Mouse (Mus musculus): Measurements from ENCODE around the gene Casp8. TPM values are rescaled to one million over a fixed set of nuclear protein-coding genes. Genes with fewer than 3 reads are reported as not detected.
"Not testable (repeated sequence)": the region's sequence is repeated elsewhere in the genome, so short reads cannot be mapped to it uniquely, and the experiment has no call there.

Casp8 gene
- polyA plus RNA-seq, 1 experiment, result 0.05 TPM

DNA sequence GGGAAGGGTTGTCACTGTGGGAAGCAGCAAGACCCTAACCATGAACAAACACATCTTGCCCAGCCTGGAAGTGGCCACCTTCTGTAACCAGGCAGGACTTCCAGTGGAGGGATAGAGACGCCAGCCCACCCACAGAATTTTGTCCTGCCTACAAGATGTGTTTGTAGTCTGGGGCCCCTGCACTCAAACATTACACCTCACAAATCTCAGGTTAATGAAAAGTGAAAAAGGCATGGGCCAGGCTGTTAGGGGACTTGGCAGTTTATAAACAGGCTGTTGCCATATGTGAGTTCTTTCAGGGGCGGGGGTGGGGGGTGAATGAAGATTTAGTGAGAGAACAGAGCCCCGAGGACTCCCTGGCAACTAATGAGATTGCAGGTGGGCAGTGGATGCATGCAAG is 31.1 kb downstream of the Casp8 start:
- H3K27me3 ChIP-seq (ENCODE audit: control insufficient read depth), result no peaks in the 10 kb centered on the region
- H3K9me3 ChIP-seq (ENCODE audit: control insufficient read depth, low read length), result no peaks in the 10 kb centered on the region
- H3K4me1 ChIP-seq (ENCODE audit: control insufficient read depth), result no peaks in the 10 kb centered on the region
- no peak overlapping the region for H3K4me3 ChIP-seq (replicated peaks)
- peaks cover 58% of the 10 kb centered on the region for H3K36me3 ChIP-seq (ENCODE audit: control insufficient read depth)
- no peak for TF ChIP-seq GATA1 (IDR thresholded peaks at IDR 0.05; ENCODE audit: low read length)
- no peak for TF ChIP-seq TAL1 (IDR thresholded peaks at IDR 0.05; ENCODE audit: low read length)

DNA sequence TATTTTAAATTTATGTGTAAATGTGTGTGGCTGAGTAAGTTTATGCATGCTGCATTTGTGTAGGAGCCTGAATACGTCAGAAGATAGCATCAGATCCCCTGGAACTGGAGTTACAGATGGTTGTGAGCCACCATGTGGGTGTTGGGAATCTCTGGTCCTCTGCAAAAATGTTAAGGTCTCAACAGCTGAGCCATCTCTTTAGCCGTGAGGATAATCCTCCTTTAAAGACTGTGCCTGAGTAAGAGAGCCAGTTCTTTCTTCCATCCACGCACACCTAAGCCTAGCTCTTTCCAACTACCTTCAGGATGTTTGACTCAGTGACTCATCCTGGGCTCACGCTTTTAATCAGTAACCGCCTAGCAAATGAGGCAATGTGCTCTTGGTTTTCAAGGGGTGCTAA is 35.6 kb downstream of the Casp8 start:
- Histone ChIP-seq H3K36me3 (ENCODE audit: control insufficient read depth) (peaks cover 56% of the 10 kb centered on the region), H3K4me3 (replicated peaks) (no peak overlapping the region), H3K4me1 (ENCODE audit: control insufficient read depth) (no peaks in the 10 kb centered on the region), H3K27me3 (ENCODE audit: control insufficient read depth) (no peaks in the 10 kb centered on the region), H3K9me3 (ENCODE audit: control insufficient read depth, low read length) (no peaks in the 10 kb centered on the region)
- TF ChIP-seq TAL1 (IDR thresholded peaks at IDR 0.05; ENCODE audit: low read length) (no peak), GATA1 (IDR thresholded peaks at IDR 0.05; ENCODE audit: low read length) (no peak)

DNA sequence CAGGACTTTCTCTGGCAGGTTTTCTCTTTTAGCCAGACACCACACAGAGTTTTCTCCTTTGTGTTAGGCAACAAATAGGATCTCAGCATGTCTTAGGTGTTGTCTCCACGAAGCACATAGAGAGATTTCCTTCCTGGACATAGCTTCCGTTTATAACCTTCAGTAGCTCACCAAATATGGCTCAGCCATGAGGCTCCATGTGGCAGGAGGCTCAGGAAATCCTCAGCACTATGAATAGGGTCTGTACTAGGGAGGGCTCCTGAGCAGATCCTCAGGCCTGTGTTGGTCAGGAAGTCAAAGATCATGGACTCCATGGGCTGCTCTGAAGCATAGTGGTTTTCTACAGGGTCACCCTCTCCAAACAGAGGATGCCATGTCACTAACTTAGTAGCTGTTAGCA is 37.0 kb downstream of the Casp8 start:
- Histone ChIP-seq H3K27me3 (ENCODE audit: control insufficient read depth) (no peaks in the 10 kb centered on the region), H3K9me3 (ENCODE audit: control insufficient read depth, low read length) (no peaks in the 10 kb centered on the region), H3K4me1 (ENCODE audit: control insufficient read depth) (no peaks in the 10 kb centered on the region), H3K4me3 (replicated peaks) (no peak overlapping the region), H3K36me3 (ENCODE audit: control insufficient read depth) (peaks cover 45% of the 10 kb centered on the region)
- no peak for TF ChIP-seq GATA1 (IDR thresholded peaks at IDR 0.05; ENCODE audit: low read length)
- TF ChIP-seq TAL1 (IDR thresholded peaks at IDR 0.05; ENCODE audit: low read length), result no peak

DNA sequence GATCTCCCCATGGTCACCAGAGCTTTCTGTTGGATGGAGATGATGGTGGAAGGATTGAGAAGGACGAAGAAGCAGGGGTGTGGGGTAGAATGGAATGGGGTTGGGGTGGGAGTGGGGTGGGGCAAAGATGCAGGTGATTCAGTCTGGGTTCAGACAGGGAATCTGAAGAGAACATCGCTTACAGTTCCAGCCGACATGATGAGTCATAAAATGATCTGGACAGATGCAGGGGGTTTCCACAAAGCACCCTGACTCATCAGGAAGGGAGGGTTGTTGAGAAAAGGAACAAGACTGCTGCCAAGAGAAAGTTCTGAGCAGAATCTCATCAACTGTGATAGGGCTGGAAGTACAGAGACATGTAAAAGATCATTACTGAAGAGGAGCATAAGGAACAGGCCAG is 61.6 kb downstream of the Casp8 start:
- not testable (repeated sequence) for H3K9me3 ChIP-seq (ENCODE audit: control insufficient read depth, low read length); H3K4me3 ChIP-seq (replicated peaks); H3K4me1 ChIP-seq (ENCODE audit: control insufficient read depth); H3K36me3 ChIP-seq (ENCODE audit: control insufficient read depth); H3K27me3 ChIP-seq (ENCODE audit: control insufficient read depth)

DNA sequence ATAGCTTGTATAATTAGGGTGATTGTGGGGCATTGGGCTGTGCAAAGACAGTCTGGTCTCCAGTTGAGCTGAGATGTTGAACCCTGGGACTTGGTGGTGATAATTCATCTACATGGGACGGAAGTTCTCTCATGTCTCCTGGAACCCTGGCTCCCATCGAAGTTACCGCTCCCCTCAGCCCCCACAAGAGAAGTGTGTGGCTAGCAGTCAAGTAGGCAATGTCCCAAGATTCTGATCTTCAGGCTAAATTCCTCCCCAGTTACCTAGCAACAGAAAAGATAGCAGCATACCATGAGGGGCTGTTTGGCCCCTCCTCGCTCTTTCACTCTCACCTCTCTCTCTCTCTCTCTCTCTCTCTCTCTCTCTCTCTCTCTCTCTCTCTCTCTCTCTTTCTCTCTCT is 64.0 kb downstream of the Casp8 start:
- not testable (repeated sequence) for H3K36me3 ChIP-seq (ENCODE audit: control insufficient read depth); H3K4me3 ChIP-seq (replicated peaks); H3K27me3 ChIP-seq (ENCODE audit: control insufficient read depth); H3K4me1 ChIP-seq (ENCODE audit: control insufficient read depth); H3K9me3 ChIP-seq (ENCODE audit: control insufficient read depth, low read length)

DNA sequence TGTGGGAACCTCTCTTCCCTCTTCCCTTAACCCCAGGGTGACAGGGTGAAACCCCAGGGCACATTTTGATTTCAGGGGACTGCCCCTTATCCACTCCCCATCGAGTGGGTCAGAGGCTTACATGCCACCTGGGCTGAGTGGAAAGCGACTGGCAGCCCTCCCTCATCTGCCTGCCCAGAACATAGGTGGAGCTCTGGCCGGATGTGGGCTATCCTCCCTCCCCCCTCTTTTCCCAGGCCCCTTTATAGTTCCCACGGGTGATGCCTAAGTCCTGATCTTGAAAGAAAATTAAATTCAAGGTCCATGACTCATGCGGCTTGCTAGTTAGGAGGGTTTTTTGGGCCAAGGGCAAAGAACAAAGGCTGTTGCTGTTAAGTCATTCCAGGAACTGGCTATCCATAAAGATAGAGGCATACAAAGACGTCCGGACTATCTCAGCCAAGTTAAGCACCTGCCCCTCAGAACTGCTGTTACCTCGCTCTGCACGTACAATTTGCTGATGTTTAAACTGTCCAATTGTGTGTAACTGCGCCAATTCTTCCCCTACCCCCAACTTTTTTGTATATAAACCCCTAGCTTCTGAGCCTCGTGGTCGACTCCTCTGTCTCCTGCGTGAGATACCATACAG is 64.7 kb downstream of the Casp8 start:
- H3K4me1 ChIP-seq (ENCODE audit: control insufficient read depth); H3K36me3 ChIP-seq (ENCODE audit: control insufficient read depth); H3K27me3 ChIP-seq (ENCODE audit: control insufficient read depth); H3K4me3 ChIP-seq (replicated peaks); H3K9me3 ChIP-seq (ENCODE audit: control insufficient read depth, low read length): not testable (repeated sequence)

DNA sequence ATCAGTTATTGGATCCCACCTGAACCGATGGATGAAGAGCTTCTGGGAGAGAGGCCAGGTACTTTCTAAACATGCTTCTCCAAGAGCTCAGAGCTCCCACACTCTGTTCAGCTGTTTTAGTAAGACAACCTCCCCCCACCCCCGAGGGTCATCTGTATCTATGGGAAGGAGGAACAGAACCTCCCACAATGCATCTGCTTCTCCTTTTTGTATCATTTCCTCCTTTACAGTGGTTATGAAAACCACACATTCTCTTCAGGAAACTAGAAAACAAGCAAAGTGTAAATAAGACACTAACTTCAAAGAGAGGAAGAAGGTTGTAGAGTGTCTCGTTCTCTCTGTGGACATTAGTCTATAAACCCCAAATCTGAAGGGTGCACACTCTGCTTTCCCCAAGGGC is 65.4 kb downstream of the Casp8 start:
- H3K4me1 ChIP-seq (ENCODE audit: control insufficient read depth); H3K4me3 ChIP-seq (replicated peaks); H3K27me3 ChIP-seq (ENCODE audit: control insufficient read depth); H3K36me3 ChIP-seq (ENCODE audit: control insufficient read depth); H3K9me3 ChIP-seq (ENCODE audit: control insufficient read depth, low read length): not testable (repeated sequence)

DNA sequence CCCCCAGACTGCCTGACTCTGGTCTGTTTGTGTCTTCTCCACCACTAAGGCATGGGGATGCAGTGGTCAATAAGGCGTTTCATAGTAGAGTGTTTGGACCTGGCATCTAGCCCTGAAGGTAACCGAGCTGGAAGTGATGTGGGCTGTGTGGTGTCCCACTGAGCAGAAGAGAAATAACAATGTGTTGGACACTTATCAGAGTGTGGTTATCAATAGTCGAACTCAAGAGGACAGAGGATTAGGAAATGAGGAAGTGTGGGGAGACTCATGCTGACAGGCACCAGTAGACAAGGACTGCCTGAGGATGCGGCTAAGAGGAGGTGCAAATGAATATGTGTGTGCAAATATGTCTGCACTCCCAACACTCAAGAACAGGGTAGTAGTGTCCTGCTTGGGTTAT is 81.3 kb downstream of the Casp8 start:
- not testable (repeated sequence) for H3K4me3 ChIP-seq (replicated peaks); H3K36me3 ChIP-seq (ENCODE audit: control insufficient read depth); H3K27me3 ChIP-seq (ENCODE audit: control insufficient read depth); H3K4me1 ChIP-seq (ENCODE audit: control insufficient read depth); H3K9me3 ChIP-seq (ENCODE audit: control insufficient read depth, low read length)

DNA sequence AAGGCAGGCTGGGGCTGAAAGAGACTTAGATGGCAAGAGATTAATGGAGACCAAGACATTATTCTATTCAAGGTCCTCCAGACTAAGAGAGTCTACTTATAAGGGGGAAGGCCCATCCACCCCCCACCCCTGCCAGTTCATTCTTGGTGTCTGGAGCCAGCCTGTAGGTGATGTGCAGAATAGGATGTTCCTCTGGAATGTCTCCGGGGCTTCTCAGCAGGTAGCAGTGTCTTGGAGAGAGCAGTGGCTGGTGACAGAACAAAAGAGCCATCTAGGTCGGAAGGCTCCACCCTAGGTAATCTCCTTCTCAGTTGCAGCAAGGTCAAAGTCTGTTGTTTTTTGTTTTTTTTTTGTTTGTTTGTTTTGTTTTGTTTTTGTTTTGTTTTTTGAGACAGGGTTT is 84.1 kb downstream of the Casp8 start:
- not testable (repeated sequence) for H3K4me1 ChIP-seq (ENCODE audit: control insufficient read depth); H3K36me3 ChIP-seq (ENCODE audit: control insufficient read depth); H3K4me3 ChIP-seq (replicated peaks); H3K9me3 ChIP-seq (ENCODE audit: control insufficient read depth, low read length); H3K27me3 ChIP-seq (ENCODE audit: control insufficient read depth)

DNA sequence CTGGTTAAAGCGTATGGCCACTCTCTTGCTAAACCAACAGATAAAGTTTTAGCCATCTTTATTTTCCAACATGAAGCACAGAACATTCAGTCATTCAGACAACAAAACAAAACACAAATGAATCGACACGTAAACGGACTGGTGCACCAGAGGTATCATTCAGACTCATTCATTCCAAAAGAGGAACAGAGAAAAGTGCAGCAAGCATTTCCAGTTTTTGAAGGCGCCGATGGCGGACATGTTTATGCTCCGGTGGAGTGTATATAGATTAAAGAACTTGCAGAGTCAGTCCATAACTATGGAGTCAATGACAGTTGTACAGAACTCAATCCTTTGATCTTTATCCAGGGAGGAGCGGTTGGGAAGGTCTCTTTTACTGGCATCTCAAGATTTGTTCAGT is 88.1 kb downstream of the Casp8 start:
- not testable (repeated sequence) for H3K9me3 ChIP-seq (ENCODE audit: control insufficient read depth, low read length); H3K36me3 ChIP-seq (ENCODE audit: control insufficient read depth)

DNA sequence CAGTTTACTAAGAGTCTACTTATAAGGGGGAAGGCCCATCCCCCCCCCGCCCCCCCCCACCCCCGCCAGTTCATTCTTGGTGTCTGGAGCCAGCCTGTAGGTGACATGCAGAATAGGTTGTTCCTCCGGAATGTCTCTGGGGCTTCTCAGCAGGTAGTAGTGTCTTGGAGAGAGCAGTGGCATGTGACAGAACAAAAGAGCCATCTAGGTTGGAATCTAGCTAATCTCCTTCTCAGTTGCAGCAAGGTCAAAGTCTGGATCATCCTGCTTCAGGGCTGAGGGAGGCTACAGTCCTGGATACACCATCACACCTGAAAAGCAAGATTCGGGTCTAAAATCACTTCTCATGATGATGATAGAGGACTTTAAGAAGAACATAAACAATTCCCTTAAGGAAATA is 90.5 kb downstream of the Casp8 start:
- TF ChIP-seq TAL1 (IDR thresholded peaks at IDR 0.05; ENCODE audit: low read length) (no peak), GATA1 (IDR thresholded peaks at IDR 0.05; ENCODE audit: low read length) (no peak)
- H3K36me3 ChIP-seq (ENCODE audit: control insufficient read depth), result no peaks in the 10 kb centered on the region
- H3K4me3 ChIP-seq (replicated peaks), result no peak overlapping the region
- no peaks in the 10 kb centered on the region for H3K4me1 ChIP-seq (ENCODE audit: control insufficient read depth)
- no peaks in the 10 kb centered on the region for H3K27me3 ChIP-seq (ENCODE audit: control insufficient read depth)
- no peaks in the 10 kb centered on the region for H3K9me3 ChIP-seq (ENCODE audit: control insufficient read depth, low read length)

More for the DNA sequence above, 88.1 kb downstream of the Casp8 start:
- not testable (repeated sequence) for H3K4me3 ChIP-seq (replicated peaks); H3K4me1 ChIP-seq (ENCODE audit: control insufficient read depth); H3K27me3 ChIP-seq (ENCODE audit: control insufficient read depth)
